Mouse (Mus musculus) C2C12 (cell line): Measurements from ENCODE around the gene Ina.

Experiments
- CEBPB ChIP-seq: IDR thresholded peaks from one replicate; pipeline ENCODE4 v1.6.1; 2011; ENCODE audit warnings: low read depth, mild to moderate bottlenecking, control low read depth, moderate library complexity
- CTCF ChIP-seq: IDR thresholded peaks from one replicate; pipeline ENCODE4 v1.5.1; 2011; ENCODE audit not compliant: control insufficient read depth, insufficient read depth, insufficient read length
- FOSL1 ChIP-seq: IDR thresholded peaks from one replicate; pipeline ENCODE4 v1.8.0; 2011; ENCODE audit warnings: mild to moderate bottlenecking, low read length; ENCODE audit not compliant: poor library complexity, insufficient read depth, severe bottlenecking
- MAX ChIP-seq: IDR thresholded peaks from one replicate; pipeline ENCODE4 v1.6.1; 2011; ENCODE audit warnings: mild to moderate bottlenecking, control low read depth
- MYOD1 ChIP-seq: IDR thresholded peaks from one replicate; pipeline ENCODE4 v1.6.1; 2011; ENCODE audit warnings: low read depth; ENCODE audit not compliant: control insufficient read depth, insufficient read length
- MYOG ChIP-seq: IDR thresholded peaks from one replicate; pipeline ENCODE4 v1.6.1; 2011; ENCODE audit not compliant: control insufficient read depth, insufficient read length; ENCODE audit errors: extremely low read depth
- USF1 ChIP-seq: IDR thresholded peaks from one replicate; pipeline ENCODE4 v1.6.1; 2011; ENCODE audit warnings: low read depth, mild to moderate bottlenecking, control low read depth, moderate library complexity

DNA sequence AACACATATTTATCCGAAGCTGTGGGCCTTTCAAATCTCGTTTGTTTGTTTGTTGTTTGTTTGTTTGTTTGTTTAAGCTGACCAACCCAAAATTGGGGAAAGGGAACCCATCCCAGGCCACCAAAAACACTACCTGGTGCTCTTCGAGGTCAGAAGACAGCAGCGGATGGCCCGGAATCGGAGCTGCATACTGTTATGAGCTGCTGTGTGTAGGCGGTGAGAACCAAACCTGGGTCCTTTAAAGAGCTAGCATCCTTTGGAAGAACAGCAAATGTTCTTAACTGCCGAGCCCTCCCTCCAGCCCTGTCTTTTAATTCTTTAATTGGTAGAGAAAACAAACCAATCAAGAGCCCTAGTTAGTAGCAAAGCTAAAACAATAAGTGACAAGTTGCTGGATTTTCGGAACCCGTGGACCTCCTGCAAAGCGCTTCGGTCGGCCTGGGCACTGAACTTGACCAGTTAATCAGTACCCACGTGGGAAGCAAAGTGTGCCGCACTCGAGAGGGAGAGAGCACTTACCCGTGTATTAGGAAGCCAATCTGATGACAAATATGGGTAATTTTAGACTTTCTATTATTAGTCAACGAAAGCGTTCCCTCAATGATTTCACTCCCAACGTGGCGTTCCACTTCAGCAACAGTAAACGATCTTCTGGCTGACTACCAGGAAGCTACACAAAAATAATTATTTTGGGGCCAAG lies 45.1 kb upstream of the Ina start:
- no peak for TF ChIP-seq CTCF
- no peak for TF ChIP-seq MAX
- no peak for TF ChIP-seq MYOD1
- no peak for TF ChIP-seq CEBPB
- no peak for TF ChIP-seq USF1
- TF ChIP-seq MYOG = no peak
- TF ChIP-seq FOSL1 = no peak
